Mouse (Mus musculus) C2C12 (cell line): ENCODE data around the gene Rftn1.

ENCODE experiments used
- CTCF ChIP-seq: IDR thresholded peaks from one replicate; pipeline ENCODE4 v1.5.1; 2011; ENCODE audit not compliant: control insufficient read depth, insufficient read depth, insufficient read length
- MAX ChIP-seq: IDR thresholded peaks from one replicate; pipeline ENCODE4 v1.6.1; 2011; ENCODE audit warnings: mild to moderate bottlenecking, control low read depth
- MYOD1 ChIP-seq: IDR thresholded peaks from one replicate; pipeline ENCODE4 v1.6.1; 2011; ENCODE audit warnings: low read depth; ENCODE audit not compliant: control insufficient read depth, insufficient read length
- MYOG ChIP-seq: IDR thresholded peaks from one replicate; pipeline ENCODE4 v1.6.1; 2011; ENCODE audit not compliant: control insufficient read depth, insufficient read length; ENCODE audit errors: extremely low read depth

DNA sequence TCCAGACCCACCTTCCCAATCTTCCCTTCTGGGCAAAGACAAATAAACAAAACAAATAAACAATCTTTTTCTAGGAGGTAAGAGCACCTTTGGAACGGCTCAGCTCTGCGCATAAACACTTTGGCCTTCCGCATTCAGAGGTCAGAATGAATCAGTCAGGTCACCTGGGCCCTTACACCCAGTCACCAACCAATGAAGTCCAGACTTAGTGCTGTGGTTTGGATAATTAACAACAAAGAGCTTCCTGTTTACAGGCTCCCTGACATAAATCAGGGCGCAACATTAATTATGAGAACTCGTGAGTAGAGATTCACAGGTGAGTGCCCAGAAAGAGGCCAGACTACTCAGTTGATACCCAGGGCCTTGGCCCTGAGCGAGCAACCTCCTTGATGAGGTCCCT, 194.4 kb downstream of the Rftn1 start:
- no peak for TF ChIP-seq CTCF
- no peak for TF ChIP-seq MYOD1
- TF ChIP-seq MAX: no peak
- no peak for TF ChIP-seq MYOG
